Mouse (Mus musculus): ENCODE data around the gene Zbtb22. TPM values are rescaled to one million over a fixed set of nuclear protein-coding genes. Genes with fewer than 3 reads are reported as not detected.
A peak's percentile ranks its signal among the peaks of the same experiment; 100 is the strongest.
"Not testable (repeated sequence)": the region's sequence is repeated elsewhere in the genome, so short reads cannot be mapped to it uniquely, and the experiment has no call there.

The Zbtb22 gene
- 12.3 and 12.6 TPM in 2 replicates for polyA plus RNA-seq (2014; fragmentation: Nextera tagmentation; extraction: Ambion mirVana)

DNA sequence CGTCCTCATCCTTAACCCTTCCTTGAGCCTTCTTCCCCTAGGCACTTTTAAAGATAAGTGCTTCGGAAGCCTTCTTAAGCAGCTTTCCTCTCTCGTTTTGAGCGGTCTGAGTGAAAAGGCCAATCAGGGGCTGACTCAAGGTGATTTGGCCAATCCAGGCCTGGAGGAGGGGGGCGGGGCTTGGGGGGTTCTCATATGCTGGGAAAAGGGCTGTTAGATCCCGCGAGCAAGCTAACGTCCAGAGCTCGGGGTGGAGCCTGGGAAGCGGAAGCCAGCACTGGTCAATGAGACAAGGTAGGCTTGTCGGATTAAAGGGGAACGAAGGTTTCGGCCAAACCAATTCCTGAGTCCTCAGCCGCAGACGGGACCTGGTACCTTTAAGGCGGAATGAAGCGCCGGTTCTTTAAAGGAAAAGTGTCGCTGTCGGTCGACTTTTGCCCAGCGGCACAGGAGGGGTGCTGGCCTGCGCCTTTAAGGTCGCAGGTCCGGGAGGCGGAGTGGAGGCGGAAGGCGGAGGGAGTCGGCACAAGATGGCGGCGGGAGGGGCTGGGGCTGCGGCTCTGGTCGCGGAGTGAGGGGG is at the start of gene Zbtb22, which contains the start of gene Tapbp:
Gene Zbtb22, plus strand, starts transcription at position 234 of the 580 bp plus-strand sequence.
Gene Tapbp, plus strand, starts transcription at position 229 of the 580 bp plus-strand sequence.
- Histone ChIP-seq H3K4me3 (ENCODE audit: low read depth, low read length) (peak within 1 kb of the TSS; percentile 55), H3K27ac (ENCODE audit: low read depth, low read length) (peak within 1 kb of the TSS; percentile 76), H3K9ac (ENCODE audit: low read length) (peak within 1 kb of the TSS; percentile 61), H3K27me3 (replicated peaks; ENCODE audit: control insufficient read depth, insufficient read depth, low read length) (no peaks in the 10 kb centered on the region), H3K36me3 (ENCODE audit: control insufficient read depth, insufficient read depth, low read length) (peaks cover 41% of the 10 kb centered on the region), H3K4me1 (ENCODE audit: control insufficient read depth, insufficient read depth, low read length) (peaks cover 24% of the 10 kb centered on the region), H3K4me2 (ENCODE audit: low read length) (peak within 1 kb of the TSS; percentile 63), H3K9me3 (replicated peaks; ENCODE audit: control insufficient read depth, low read length) (no peaks in the 10 kb centered on the region)
- ATAC-seq (peak; percentile 92), DNase-seq (ENCODE audit: low spot score) (peak; percentile 98)
- under 1% methylated on average over 31 of the region's 34 CpGs for WGBS

DNA sequence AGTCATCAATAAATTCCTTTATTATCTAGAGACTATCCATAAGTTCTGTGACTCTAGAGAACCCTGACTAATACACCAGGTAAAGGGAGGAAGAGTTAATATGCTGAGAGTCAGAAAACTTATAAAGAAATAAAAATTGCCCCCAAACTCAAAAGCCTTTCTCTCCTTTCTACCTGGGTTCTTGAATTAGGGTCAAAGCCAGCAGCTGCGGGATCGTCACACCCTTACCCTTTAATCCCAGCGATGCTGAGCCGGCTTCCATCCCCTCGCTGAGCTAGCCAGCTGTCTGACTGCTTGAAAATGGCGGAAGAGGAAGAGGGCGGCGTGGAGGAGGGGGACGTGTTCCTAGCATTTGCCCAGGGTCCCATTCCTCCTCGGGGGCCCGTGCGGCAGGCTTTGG is 42.2 kb upstream of the Zbtb22 start, which contains the start of gene Gm7029:
Gene Gm7029, plus strand, starts transcription at position 301 of the 400 bp plus-strand sequence.
- 90% methylated on average over 3 of the region's 12 CpGs for WGBS
- H3K36me3 ChIP-seq (ENCODE audit: control insufficient read depth, insufficient read depth, low read length) = peaks cover 12% of the 10 kb centered on the region; the same call in 1 of the 2 replicates
- not testable (repeated sequence) for H3K27me3 ChIP-seq (replicated peaks; ENCODE audit: control insufficient read depth, insufficient read depth, low read length); H3K4me2 ChIP-seq (ENCODE audit: low read length); H3K9me3 ChIP-seq (replicated peaks; ENCODE audit: control insufficient read depth, low read length); H3K27ac ChIP-seq (ENCODE audit: low read depth, low read length); H3K9ac ChIP-seq (ENCODE audit: low read length); H3K4me3 ChIP-seq (ENCODE audit: low read depth, low read length); H3K4me1 ChIP-seq (ENCODE audit: control insufficient read depth, insufficient read depth, low read length); DNase-seq (ENCODE audit: low spot score); ATAC-seq

DNA sequence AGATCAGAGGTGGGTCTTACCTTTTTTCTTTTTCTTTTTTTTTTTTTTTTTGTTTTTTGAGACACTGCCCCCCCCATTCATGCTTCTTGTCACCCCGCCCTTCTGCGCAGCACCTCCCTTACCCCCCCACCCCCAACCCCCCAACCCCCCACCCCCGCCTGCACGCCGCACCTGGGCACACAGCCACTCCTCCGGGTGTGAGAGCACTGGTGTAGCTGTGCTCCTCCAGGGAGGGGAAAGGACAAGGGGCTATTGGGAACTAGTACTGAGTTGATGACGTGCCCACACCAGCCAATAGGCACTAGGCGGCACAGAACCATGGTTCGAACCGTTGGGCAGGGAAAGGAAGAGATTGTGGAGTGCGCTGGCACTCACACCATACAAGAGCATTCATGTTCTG is 41.3 kb upstream of the Zbtb22 start:
- DNase-seq (ENCODE audit: low spot score) (no peak), ATAC-seq (no peak)
- Histone ChIP-seq H3K9ac (ENCODE audit: low read length) (no peak overlapping the region), H3K4me1 (ENCODE audit: control insufficient read depth, insufficient read depth, low read length) (no peaks in the 10 kb centered on the region), H3K4me3 (ENCODE audit: low read depth, low read length) (no peak overlapping the region), H3K36me3 (ENCODE audit: control insufficient read depth, insufficient read depth, low read length) (peaks cover 18% of the 10 kb centered on the region; the same call in 1 of the 2 replicates), H3K27me3 (replicated peaks; ENCODE audit: control insufficient read depth, insufficient read depth, low read length) (no peaks in the 10 kb centered on the region), H3K27ac (ENCODE audit: low read depth, low read length) (no peak overlapping the region), H3K9me3 (replicated peaks; ENCODE audit: control insufficient read depth, low read length) (no peaks in the 10 kb centered on the region), H3K4me2 (ENCODE audit: low read length) (no peak overlapping the region)
- WGBS = 90% methylated on average over 8 of the region's 11 CpGs

DNA sequence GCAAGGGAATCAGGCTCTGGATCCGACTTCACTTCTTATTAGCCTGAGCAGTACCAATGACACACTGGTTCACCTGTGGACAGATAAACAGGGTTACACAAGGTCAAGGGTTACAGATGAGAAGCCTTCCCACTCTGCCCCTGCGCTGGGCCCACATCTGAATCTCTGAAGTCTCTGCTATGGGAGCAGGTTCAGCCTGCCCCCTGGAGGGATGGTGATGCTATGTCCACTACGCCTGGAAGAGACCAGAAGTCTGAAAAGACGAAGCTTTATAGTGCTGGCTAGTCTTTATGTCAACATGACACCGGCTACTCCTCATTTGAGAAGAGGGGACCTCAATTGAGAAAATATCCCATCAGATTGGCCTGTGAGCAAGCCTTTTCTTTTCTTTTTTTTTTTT is 39.9 kb upstream of the Zbtb22 start:
- H3K9me3 ChIP-seq (replicated peaks; ENCODE audit: control insufficient read depth, low read length); ATAC-seq; H3K27ac ChIP-seq (ENCODE audit: low read depth, low read length); H3K9ac ChIP-seq (ENCODE audit: low read length); H3K4me3 ChIP-seq (ENCODE audit: low read depth, low read length); H3K27me3 ChIP-seq (replicated peaks; ENCODE audit: control insufficient read depth, insufficient read depth, low read length); H3K4me1 ChIP-seq (ENCODE audit: control insufficient read depth, insufficient read depth, low read length); H3K4me2 ChIP-seq (ENCODE audit: low read length); DNase-seq (ENCODE audit: low spot score): not testable (repeated sequence)
- 80% methylated on average over 5 of the region's 5 CpGs for WGBS
- peaks cover 24% of the 10 kb centered on the region; the same call in 1 of the 2 replicates for H3K36me3 ChIP-seq (ENCODE audit: control insufficient read depth, insufficient read depth, low read length)

DNA sequence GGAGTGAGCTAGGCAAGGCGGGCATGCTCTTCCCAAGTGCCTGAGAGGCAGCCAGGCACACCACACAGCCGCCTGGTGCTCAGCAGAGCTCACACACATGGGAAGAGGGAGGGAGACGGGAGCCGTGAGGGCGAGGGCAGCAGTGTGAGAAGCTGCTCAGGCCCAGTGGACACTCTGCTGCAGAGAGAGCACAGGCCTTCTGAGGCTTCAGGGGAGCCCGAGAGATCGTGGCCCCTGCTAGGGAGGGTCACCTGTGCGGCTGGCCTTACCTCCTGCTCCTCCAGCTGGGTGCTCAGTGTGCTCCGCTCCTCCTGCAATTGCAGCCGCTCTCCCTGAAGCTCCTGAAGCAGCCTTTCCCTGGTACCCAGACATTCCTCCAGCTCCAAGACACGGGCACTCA is 31.4 kb upstream of the Zbtb22 start:
- H3K36me3 ChIP-seq (ENCODE audit: control insufficient read depth, insufficient read depth, low read length) = peaks cover 35% of the 10 kb centered on the region

DNA sequence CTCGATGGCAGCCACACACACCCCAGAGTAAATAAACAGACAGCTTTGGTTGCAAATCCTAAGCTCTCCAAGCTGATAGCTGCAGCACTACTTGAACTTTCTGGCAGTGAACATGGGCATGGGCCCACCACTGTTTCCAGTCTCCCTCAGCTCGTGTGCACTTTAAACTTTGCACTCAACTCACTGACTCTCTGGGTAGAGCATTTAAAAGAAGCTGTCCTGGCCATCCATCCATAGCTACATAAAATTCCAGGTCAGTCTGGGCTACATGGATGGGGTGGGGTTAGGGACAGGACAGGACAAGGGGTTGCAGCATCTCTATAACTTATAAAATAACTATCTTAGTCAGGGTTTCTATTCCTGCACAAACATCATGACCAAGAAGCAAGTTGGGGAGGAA is 27.9 kb upstream of the Zbtb22 start:
- H3K4me2 ChIP-seq (ENCODE audit: low read length); H3K9me3 ChIP-seq (replicated peaks; ENCODE audit: control insufficient read depth, low read length); H3K27ac ChIP-seq (ENCODE audit: low read depth, low read length); H3K4me1 ChIP-seq (ENCODE audit: control insufficient read depth, insufficient read depth, low read length); H3K4me3 ChIP-seq (ENCODE audit: low read depth, low read length); H3K27me3 ChIP-seq (replicated peaks; ENCODE audit: control insufficient read depth, insufficient read depth, low read length); H3K9ac ChIP-seq (ENCODE audit: low read length); ATAC-seq; DNase-seq (ENCODE audit: low spot score): not testable (repeated sequence)
- H3K36me3 ChIP-seq (ENCODE audit: control insufficient read depth, insufficient read depth, low read length) = peaks cover 14% of the 10 kb centered on the region
- WGBS = 82% methylated on average over 2 of the region's 2 CpGs

More for the DNA sequence above, 31.4 kb upstream of the Zbtb22 start:
- H3K27me3 ChIP-seq (replicated peaks; ENCODE audit: control insufficient read depth, insufficient read depth, low read length); DNase-seq (ENCODE audit: low spot score); H3K27ac ChIP-seq (ENCODE audit: low read depth, low read length); H3K4me1 ChIP-seq (ENCODE audit: control insufficient read depth, insufficient read depth, low read length); H3K9me3 ChIP-seq (replicated peaks; ENCODE audit: control insufficient read depth, low read length); H3K9ac ChIP-seq (ENCODE audit: low read length); ATAC-seq; H3K4me3 ChIP-seq (ENCODE audit: low read depth, low read length); H3K4me2 ChIP-seq (ENCODE audit: low read length): not testable (repeated sequence)
- WGBS = 94% methylated on average over 9 of the region's 11 CpGs

DNA sequence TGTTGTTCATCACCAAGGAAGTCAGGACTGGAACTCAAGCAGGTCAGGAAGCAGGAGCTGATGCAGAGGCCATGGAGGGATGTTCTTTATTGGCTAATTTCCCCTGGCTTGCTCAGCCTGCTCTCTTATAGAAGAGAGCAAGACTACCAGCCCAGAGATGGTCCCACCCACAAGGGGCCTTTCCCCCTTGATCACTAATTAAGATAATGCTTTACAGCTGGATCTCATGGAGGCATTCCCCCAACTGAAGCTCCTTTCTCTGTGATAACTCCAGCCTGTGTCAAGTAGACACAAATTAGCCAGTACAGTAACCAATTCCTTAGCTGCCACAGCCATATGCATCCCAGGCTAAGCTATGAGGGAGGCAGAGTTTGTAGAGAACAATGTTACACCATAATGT is 27.5 kb upstream of the Zbtb22 start:
- H3K27ac ChIP-seq (ENCODE audit: low read depth, low read length); ATAC-seq; H3K9me3 ChIP-seq (replicated peaks; ENCODE audit: control insufficient read depth, low read length); H3K27me3 ChIP-seq (replicated peaks; ENCODE audit: control insufficient read depth, insufficient read depth, low read length); H3K4me1 ChIP-seq (ENCODE audit: control insufficient read depth, insufficient read depth, low read length); H3K4me3 ChIP-seq (ENCODE audit: low read depth, low read length); DNase-seq (ENCODE audit: low spot score); H3K9ac ChIP-seq (ENCODE audit: low read length): not testable (repeated sequence)
- H3K36me3 ChIP-seq (ENCODE audit: control insufficient read depth, insufficient read depth, low read length) = peaks cover 12% of the 10 kb centered on the region
- peak overlapping the region; percentile 60 for H3K4me2 ChIP-seq (ENCODE audit: low read length)

DNA sequence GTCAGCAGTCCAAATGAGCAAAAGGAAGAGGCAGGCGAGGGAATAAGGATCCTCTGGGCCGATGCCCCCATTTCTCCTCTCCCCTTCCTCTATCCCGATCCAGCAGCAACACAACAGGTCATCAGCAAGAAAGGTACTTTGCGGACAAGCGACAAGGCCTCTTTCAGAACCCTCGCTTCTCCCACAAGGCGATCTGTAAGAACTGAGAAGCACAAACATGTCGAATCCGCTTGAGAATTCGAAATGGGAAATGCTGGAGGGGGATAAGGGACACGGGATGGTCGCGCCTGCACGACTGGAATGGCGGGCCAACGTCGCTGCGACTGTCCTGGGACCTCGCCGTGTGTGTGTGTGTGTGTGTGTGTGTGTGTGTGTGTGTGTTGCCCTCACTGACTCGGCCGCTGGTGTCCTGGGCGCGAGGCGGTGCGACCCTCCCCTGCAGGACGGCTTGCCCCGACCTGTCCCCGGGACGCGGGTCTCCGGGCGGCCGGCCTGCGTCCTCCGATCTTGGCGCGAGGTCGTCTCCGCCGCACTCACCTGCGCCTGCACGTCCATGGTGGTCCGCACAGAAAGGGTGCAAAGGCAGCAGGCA is 25.7 kb upstream of the Zbtb22 start:
- not testable (repeated sequence) for H3K9me3 ChIP-seq (replicated peaks; ENCODE audit: control insufficient read depth, low read length); H3K27me3 ChIP-seq (replicated peaks; ENCODE audit: control insufficient read depth, insufficient read depth, low read length); DNase-seq (ENCODE audit: low spot score); H3K4me1 ChIP-seq (ENCODE audit: control insufficient read depth, insufficient read depth, low read length); ATAC-seq; H3K36me3 ChIP-seq (ENCODE audit: control insufficient read depth, insufficient read depth, low read length); H3K27ac ChIP-seq (ENCODE audit: low read depth, low read length)
- H3K4me3 ChIP-seq (ENCODE audit: low read depth, low read length) = peak overlapping the region; percentile 54
- WGBS = under 1% methylated on average over 43 of the region's 44 CpGs
- H3K9ac ChIP-seq (ENCODE audit: low read length) = peak overlapping the region; percentile 65
- peak overlapping the region; percentile 60 for H3K4me2 ChIP-seq (ENCODE audit: low read length)

DNA sequence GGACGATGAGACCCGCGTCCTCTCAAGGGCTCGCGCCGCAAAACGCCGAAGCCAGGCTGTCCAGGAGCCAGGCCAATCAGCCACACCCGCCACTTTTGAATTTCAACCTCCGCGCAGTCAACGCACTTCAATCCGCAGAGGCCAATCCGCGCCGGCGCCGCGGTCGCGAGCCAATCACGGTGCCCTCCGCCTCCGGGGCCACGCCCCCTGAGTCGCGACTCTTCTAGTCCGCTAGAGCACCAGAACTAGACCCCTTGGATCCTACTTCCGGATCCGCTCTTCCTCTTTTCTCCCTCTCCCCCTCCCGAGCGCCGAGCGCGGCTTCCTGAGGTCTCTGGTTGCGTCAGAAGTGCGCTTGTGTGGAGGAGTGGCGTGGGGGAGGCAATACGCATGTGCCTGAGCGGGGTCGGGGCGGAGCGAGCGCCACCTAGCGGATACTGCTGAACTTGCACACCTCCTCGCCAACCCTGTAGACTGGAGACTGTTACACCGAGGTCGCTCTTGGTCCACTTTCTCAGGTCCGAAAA is 25.1 kb upstream of the Zbtb22 start, which contains the start of gene Kifc1:
Gene Kifc1, minus strand, starts transcription at position 129 of the 527 bp plus-strand sequence.
- Histone ChIP-seq H3K9me3 (replicated peaks; ENCODE audit: control insufficient read depth, low read length) (no peaks in the 10 kb centered on the region), H3K4me2 (ENCODE audit: low read length) (peak within 1 kb of the TSS; percentile 60), H3K4me1 (ENCODE audit: control insufficient read depth, insufficient read depth, low read length) (peaks cover 4% of the 10 kb centered on the region; the same call in 1 of the 2 replicates), H3K9ac (ENCODE audit: low read length) (peak within 1 kb of the TSS; percentile 65), H3K36me3 (ENCODE audit: control insufficient read depth, insufficient read depth, low read length) (peaks cover 8% of the 10 kb centered on the region), H3K27me3 (replicated peaks; ENCODE audit: control insufficient read depth, insufficient read depth, low read length) (no peaks in the 10 kb centered on the region), H3K27ac (ENCODE audit: low read depth, low read length) (no peak within 1 kb of the TSS), H3K4me3 (ENCODE audit: low read depth, low read length) (peak within 1 kb of the TSS; percentile 54)
- WGBS = 0% methylated on average over 49 of the region's 49 CpGs
- peak; percentile 100 for DNase-seq (ENCODE audit: low spot score)
- peak; percentile 100 for ATAC-seq

Measured in forebrain, embryonic 14.5 days (tissue).